Mouse (Mus musculus): ENCODE measurements around the gene Acad9. TPM values are rescaled to one million over a fixed set of nuclear protein-coding genes. Genes with fewer than 3 reads are reported as not detected.

Gene Acad9
- polyA plus RNA-seq (2015; fragmentation: Nextera tagmentation; extraction: Ambion mirVana): 39.1 and 41.1 TPM in 2 replicates

DNA sequence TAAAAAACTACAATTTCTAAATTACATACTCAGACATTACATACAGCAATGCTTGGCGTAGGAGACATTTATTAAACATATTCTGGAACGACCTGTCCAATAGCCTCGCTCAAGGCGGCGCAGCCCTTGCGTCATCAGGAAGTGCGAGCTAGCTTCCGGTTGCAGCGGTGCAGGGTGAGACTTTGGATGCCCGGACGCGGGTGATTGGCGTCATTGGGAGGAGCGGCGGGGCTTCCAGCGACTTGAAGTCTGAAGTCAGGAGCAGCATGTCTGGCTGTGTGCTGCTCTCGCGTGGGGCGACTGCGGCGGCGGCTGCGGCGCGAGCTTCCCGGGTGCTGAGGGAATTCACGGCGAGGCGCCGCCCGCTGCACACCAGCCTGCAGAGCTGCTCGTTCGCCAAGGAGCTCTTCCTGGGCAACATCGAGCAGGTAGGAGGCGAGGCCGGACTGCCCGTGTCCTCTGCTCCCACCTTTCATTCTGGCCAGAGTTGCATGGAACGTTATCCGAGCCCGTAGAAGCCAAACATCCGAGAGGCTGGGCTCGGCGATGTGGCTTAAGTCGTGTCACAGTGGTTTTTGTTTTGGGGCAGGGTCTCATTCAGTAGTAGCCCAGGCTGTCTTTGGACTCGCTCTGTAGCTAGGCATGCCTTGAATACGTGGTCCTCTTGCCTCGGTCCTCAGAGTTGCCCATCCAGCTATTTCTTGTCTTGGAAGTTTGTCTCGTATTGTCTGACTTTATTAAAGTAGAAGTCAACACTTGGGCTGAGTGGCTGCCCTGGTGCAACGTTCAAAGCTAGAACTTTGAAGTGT is at the start of gene Acad9:
TSS of gene Acad9 (plus strand) at position 137 of the 809 bp plus-strand sequence.
- Histone ChIP-seq H3K27me3 (replicated peaks; ENCODE audit: control insufficient read depth, insufficient read depth, low read length) (peaks cover 12% of the 10 kb centered on the region; the same call in 1 of the 2 replicates), H3K27ac (ENCODE audit: low read depth, low read length) (peak within 1 kb of the TSS; percentile 46; the same call in 1 of the 2 replicates), H3K4me2 (replicated peaks; ENCODE audit: low read depth) (peak within 1 kb of the TSS; percentile 82), H3K4me3 (ENCODE audit: low read depth, low read length) (peak within 1 kb of the TSS; percentile 83), H3K36me3 (ENCODE audit: control insufficient read depth, insufficient read depth) (peaks cover 16% of the 10 kb centered on the region; the same call in 1 of the 2 replicates), H3K9ac (ENCODE audit: low read depth, low read length) (peak within 1 kb of the TSS; percentile 67), H3K9me3 (ENCODE audit: control insufficient read depth) (no peaks in the 10 kb centered on the region), H3K4me1 (replicated peaks; ENCODE audit: control insufficient read depth, insufficient read depth, low read length) (peaks cover 11% of the 10 kb centered on the region; the same call in 1 of the 2 replicates)
- under 1% methylated on average over 49 of the region's 49 CpGs for WGBS
- ATAC-seq: peak; percentile 97
- TF ChIP-seq CTCF (IDR thresholded peaks at IDR 0.05; ENCODE audit: low read depth): 0 out of 2 replicates have a peak, but pooled peaks have one; percentile 2

DNA sequence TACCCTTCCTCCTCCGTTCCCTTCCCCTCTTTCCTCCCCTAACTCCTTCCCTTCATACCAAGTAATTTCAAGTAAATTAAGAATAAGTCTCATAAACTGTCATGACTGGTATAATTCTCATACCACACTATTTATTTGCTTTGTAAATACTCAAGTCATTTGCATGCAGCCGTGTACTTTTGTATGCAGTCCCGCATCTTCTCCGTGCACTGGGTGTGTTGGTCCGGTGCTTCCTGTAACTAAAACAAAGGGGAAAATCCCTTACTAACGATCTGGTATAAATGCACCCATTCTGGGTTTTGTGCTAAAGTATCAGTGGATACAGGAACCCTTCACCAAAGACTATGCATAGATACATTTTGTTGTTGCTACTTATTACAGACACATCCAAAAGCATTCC is 40.0 kb upstream of the Acad9 start:
- H3K4me3 ChIP-seq (ENCODE audit: low read depth, low read length): no peak overlapping the region
- no peak overlapping the region for H3K4me2 ChIP-seq (replicated peaks; ENCODE audit: low read depth)
- H3K27me3 ChIP-seq (replicated peaks; ENCODE audit: control insufficient read depth, insufficient read depth, low read length): no peaks in the 10 kb centered on the region
- ATAC-seq: no peak
- whole genome bisulfite sequencing: 79% methylated on average over 6 of the region's 6 CpGs
- no peaks in the 10 kb centered on the region for H3K9me3 ChIP-seq (ENCODE audit: control insufficient read depth)
- no peaks in the 10 kb centered on the region for H3K36me3 ChIP-seq (ENCODE audit: control insufficient read depth, insufficient read depth)
- no peak overlapping the region for H3K9ac ChIP-seq (ENCODE audit: low read depth, low read length)
- H3K27ac ChIP-seq (ENCODE audit: low read depth, low read length): no peak overlapping the region
- no peaks in the 10 kb centered on the region for H3K4me1 ChIP-seq (replicated peaks; ENCODE audit: control insufficient read depth, insufficient read depth, low read length)
- no peak for TF ChIP-seq CTCF (IDR thresholded peaks at IDR 0.05; ENCODE audit: low read depth)

DNA sequence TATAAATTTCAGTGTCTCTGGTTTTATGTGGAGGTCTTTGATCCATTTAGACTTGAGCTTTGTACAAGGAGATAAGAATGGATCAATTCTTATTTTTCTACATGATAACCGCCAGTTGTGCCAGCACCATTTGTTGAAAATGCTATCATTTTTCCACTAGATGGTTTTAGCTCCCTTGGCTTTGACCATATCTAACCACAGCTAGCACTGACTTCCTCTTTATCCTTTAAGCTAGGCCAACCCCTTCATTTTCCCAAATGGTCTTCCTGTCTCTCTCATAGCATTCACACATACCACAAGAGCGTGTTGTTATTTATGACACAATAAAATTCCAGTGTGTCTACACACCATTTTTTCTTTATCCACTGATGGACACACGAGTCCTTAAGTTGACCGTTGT is 35.8 kb upstream of the Acad9 start:
- 83% methylated on average over 4 of the region's 4 CpGs for WGBS
- Histone ChIP-seq H3K9me3 (ENCODE audit: control insufficient read depth) (no peaks in the 10 kb centered on the region), H3K4me3 (ENCODE audit: low read depth, low read length) (no peak overlapping the region), H3K27me3 (replicated peaks; ENCODE audit: control insufficient read depth, insufficient read depth, low read length) (no peaks in the 10 kb centered on the region), H3K36me3 (ENCODE audit: control insufficient read depth, insufficient read depth) (no peaks in the 10 kb centered on the region), H3K4me2 (replicated peaks; ENCODE audit: low read depth) (no peak overlapping the region), H3K27ac (ENCODE audit: low read depth, low read length) (no peak overlapping the region), H3K9ac (ENCODE audit: low read depth, low read length) (no peak overlapping the region), H3K4me1 (replicated peaks; ENCODE audit: control insufficient read depth, insufficient read depth, low read length) (no peaks in the 10 kb centered on the region)
- ATAC-seq: no peak
- no peak for TF ChIP-seq CTCF (IDR thresholded peaks at IDR 0.05; ENCODE audit: low read depth)

DNA sequence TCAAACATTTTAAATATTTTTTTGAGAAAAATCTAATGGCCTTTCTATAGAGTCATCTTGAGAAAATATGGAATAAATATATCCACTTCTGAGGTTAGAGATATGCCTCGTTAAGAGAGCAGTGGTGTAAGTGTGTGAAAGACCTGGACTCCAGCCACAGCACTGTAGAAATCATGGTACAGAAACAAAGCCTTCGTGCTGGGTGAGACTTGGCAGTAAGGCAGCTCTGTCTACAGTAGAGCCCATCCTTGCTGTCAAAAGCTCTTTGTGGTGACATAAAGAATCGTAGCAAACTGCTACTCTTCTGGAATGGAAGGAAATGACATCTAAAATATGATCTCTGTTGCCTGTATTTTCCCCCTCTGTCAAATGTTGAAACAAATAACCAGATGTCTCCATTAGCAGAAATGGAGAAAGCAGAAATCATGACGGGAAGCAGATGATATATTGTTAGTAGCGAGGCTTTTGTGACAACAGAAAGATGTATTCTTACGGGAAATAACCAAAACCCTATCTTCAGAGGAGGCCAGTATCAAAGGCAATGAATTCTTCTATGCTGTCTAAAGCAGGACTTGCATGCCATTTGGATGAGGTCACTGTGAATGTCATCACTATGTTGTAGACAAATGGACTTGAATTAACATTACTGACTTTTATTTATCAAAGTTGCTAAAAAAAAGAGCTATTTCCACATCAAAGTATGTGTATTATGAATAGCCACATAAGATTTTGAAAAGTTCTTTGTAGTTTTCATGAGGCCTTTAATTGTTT is 33.9 kb upstream of the Acad9 start:
- no peak overlapping the region for H3K4me2 ChIP-seq (replicated peaks; ENCODE audit: low read depth)
- no peak for ATAC-seq
- H3K9me3 ChIP-seq (ENCODE audit: control insufficient read depth): no peaks in the 10 kb centered on the region
- no peaks in the 10 kb centered on the region for H3K27me3 ChIP-seq (replicated peaks; ENCODE audit: control insufficient read depth, insufficient read depth, low read length)
- H3K36me3 ChIP-seq (ENCODE audit: control insufficient read depth, insufficient read depth): no peaks in the 10 kb centered on the region
- TF ChIP-seq CTCF (IDR thresholded peaks at IDR 0.05; ENCODE audit: low read depth): no peak
- H3K9ac ChIP-seq (ENCODE audit: low read depth, low read length): no peak overlapping the region
- WGBS: 61% methylated on average over 6 of the region's 6 CpGs
- H3K27ac ChIP-seq (ENCODE audit: low read depth, low read length): no peak overlapping the region
- no peaks in the 10 kb centered on the region for H3K4me1 ChIP-seq (replicated peaks; ENCODE audit: control insufficient read depth, insufficient read depth, low read length)
- no peak overlapping the region for H3K4me3 ChIP-seq (ENCODE audit: low read depth, low read length)

DNA sequence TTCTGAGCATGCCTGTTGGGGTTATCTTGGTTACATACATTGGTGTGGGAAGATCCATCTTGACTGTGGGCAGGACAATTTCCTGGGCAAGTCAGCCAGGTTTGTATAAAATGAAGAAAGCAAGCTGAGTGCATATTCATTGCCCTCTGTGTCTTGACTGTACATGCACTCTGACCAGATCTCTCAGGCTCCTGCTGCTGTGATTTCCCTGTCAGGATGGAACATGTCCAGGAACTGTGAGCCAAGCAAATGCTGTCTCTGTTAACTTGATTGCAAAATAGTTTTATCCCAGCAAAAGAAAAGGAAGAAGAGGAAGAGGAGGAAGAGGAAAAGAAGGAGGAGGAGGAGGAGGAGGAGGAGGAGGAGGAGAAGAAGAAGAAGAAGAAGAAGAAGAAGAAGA is 21.3 kb upstream of the Acad9 start:
- Histone ChIP-seq H3K9ac (ENCODE audit: low read depth, low read length) (no peak overlapping the region), H3K9me3 (ENCODE audit: control insufficient read depth) (no peaks in the 10 kb centered on the region), H3K27ac (ENCODE audit: low read depth, low read length) (no peak overlapping the region), H3K4me3 (ENCODE audit: low read depth, low read length) (no peak overlapping the region), H3K27me3 (replicated peaks; ENCODE audit: control insufficient read depth, insufficient read depth, low read length) (no peaks in the 10 kb centered on the region), H3K4me2 (replicated peaks; ENCODE audit: low read depth) (no peak overlapping the region), H3K4me1 (replicated peaks; ENCODE audit: control insufficient read depth, insufficient read depth, low read length) (no peaks in the 10 kb centered on the region), H3K36me3 (ENCODE audit: control insufficient read depth, insufficient read depth) (no peaks in the 10 kb centered on the region)
- TF ChIP-seq CTCF (IDR thresholded peaks at IDR 0.05; ENCODE audit: low read depth): no peak
- ATAC-seq: no peak

DNA sequence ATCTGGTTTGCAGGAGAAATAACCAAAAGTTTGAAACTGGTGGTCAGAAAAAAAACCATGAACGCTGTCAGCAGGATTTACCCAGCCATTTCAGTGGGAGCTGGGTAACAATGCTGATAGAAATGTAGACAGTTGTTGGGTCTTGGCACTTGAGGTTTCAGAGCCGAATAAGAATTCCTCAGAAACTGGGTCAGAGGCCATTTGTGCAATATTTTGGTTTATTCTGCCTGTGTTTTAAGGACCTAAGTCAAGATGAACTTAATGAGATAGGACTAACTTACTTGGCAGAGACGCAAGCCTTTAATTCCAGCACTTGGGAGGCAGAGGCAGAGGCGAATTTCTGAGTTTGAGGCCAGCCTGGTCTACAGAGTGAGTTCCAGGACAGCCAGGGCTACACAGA is 20.7 kb upstream of the Acad9 start:
- no peak for ATAC-seq
- TF ChIP-seq CTCF (IDR thresholded peaks at IDR 0.05; ENCODE audit: low read depth): no peak
- Histone ChIP-seq H3K4me3 (ENCODE audit: low read depth, low read length) (no peak overlapping the region), H3K27ac (ENCODE audit: low read depth, low read length) (no peak overlapping the region), H3K36me3 (ENCODE audit: control insufficient read depth, insufficient read depth) (no peaks in the 10 kb centered on the region), H3K4me1 (replicated peaks; ENCODE audit: control insufficient read depth, insufficient read depth, low read length) (no peaks in the 10 kb centered on the region), H3K4me2 (replicated peaks; ENCODE audit: low read depth) (no peak overlapping the region), H3K9me3 (ENCODE audit: control insufficient read depth) (no peaks in the 10 kb centered on the region), H3K27me3 (replicated peaks; ENCODE audit: control insufficient read depth, insufficient read depth, low read length) (no peaks in the 10 kb centered on the region), H3K9ac (ENCODE audit: low read depth, low read length) (no peak overlapping the region)
- 81% methylated on average over 4 of the region's 4 CpGs for WGBS

Measured in intestine, postnatal 0 days (tissue).